Mouse (Mus musculus) C2C12 (cell line): ENCODE data around the gene Prss54. TPM values are rescaled to one million over a fixed set of nuclear protein-coding genes. Genes with fewer than 3 reads are reported as not detected.

Experiments
- H3K27me3 ChIP-seq: one replicate; pipeline ENCODE4 v1.6.1; 2011; ENCODE audit not compliant: control insufficient read depth, insufficient read depth, insufficient read length
- H3K36me3 ChIP-seq: one replicate; pipeline ENCODE4 v1.6.1; 2011; ENCODE audit not compliant: control insufficient read depth, insufficient read depth
- H3K4me3 ChIP-seq: one replicate; pipeline ENCODE4 v1.5.1; 2011; ENCODE audit warnings: mild to moderate bottlenecking, control low read depth; ENCODE audit not compliant: poor library complexity, insufficient read depth, severe bottlenecking
- H3K79me2 ChIP-seq: one replicate; pipeline ENCODE4 v1.6.1; 2011; ENCODE audit not compliant: control insufficient read depth, insufficient read depth
- H3K79me3 ChIP-seq: one replicate; pipeline ENCODE4 v1.6.1; 2011; ENCODE audit warnings: low read depth, control low read depth
- H3ac ChIP-seq: one replicate; pipeline ENCODE3; 2011; ENCODE audit warnings: low read depth; ENCODE audit not compliant: control insufficient read depth, insufficient read length
- CEBPB ChIP-seq: IDR thresholded peaks from one replicate; pipeline ENCODE4 v1.6.1; 2011; ENCODE audit warnings: low read depth, mild to moderate bottlenecking, control low read depth, moderate library complexity
- CTCF ChIP-seq: IDR thresholded peaks from one replicate; pipeline ENCODE4 v1.5.1; 2011; ENCODE audit not compliant: control insufficient read depth, insufficient read depth, insufficient read length
- FOSL1 ChIP-seq: IDR thresholded peaks from one replicate; pipeline ENCODE4 v1.8.0; 2011; ENCODE audit warnings: mild to moderate bottlenecking, low read length; ENCODE audit not compliant: poor library complexity, insufficient read depth, severe bottlenecking
- MAX ChIP-seq: IDR thresholded peaks from one replicate; pipeline ENCODE4 v1.6.1; 2011; ENCODE audit warnings: mild to moderate bottlenecking, control low read depth
- MYOD1 ChIP-seq: IDR thresholded peaks from one replicate; pipeline ENCODE4 v1.6.1; 2011; ENCODE audit warnings: low read depth; ENCODE audit not compliant: control insufficient read depth, insufficient read length
- MYOG ChIP-seq: IDR thresholded peaks from one replicate; pipeline ENCODE4 v1.6.1; 2011; ENCODE audit not compliant: control insufficient read depth, insufficient read length; ENCODE audit errors: extremely low read depth
- USF1 ChIP-seq: IDR thresholded peaks from one replicate; pipeline ENCODE4 v1.6.1; 2011; ENCODE audit warnings: low read depth, mild to moderate bottlenecking, control low read depth, moderate library complexity
- polyA plus RNA-seq: library from polyadenylated mRNA; unstranded; fragments of >200 nt; fragmentation: generic; extraction: Trizol; gene quantifications from one replicate; pipeline ENCODE4 v1.2.1, GENCODE M21; 2012; ENCODE audit warnings: missing spikeins

Prss54 gene
- polyA plus RNA-seq, 1 experiment = not detected

GRCm38 (mm10) chr8:95573146-95573545, 3.0 kb downstream of the Prss54 start:
- Histone ChIP-seq H3K79me3 (no peaks in the 10 kb centered on the region), H3K4me3 (no peak overlapping the region), H3K79me2 (no peaks in the 10 kb centered on the region), H3K36me3 (no peaks in the 10 kb centered on the region), H3ac (no peak overlapping the region), H3K27me3 (peaks cover 30% of the 10 kb centered on the region)
- no peak for TF ChIP-seq MYOG
- TF ChIP-seq USF1 = no peak
- no peak for TF ChIP-seq CEBPB
- no peak for TF ChIP-seq FOSL1
- TF ChIP-seq CTCF = no peak
- no peak for TF ChIP-seq MAX
- TF ChIP-seq MYOD1 = no peak

GRCm38 (mm10) chr8:95566809-95567208, 9.3 kb downstream of the Prss54 start:
- peaks cover 26% of the 10 kb centered on the region for H3K27me3 ChIP-seq
- no peak for TF ChIP-seq USF1
- TF ChIP-seq CEBPB = no peak
- no peak for TF ChIP-seq MYOD1
- TF ChIP-seq MAX = no peak
- TF ChIP-seq MYOG = no peak
- TF ChIP-seq FOSL1 = no peak
- TF ChIP-seq CTCF = no peak
- no peak overlapping the region for H3K4me3 ChIP-seq
- H3K79me3 ChIP-seq = no peaks in the 10 kb centered on the region
- H3K36me3 ChIP-seq = no peaks in the 10 kb centered on the region
- H3K79me2 ChIP-seq = no peaks in the 10 kb centered on the region
- H3ac ChIP-seq = no peak overlapping the region

- Histone ChIP-seq H3K27me3 (peaks cover 32% of the 10 kb centered on the region), H3K36me3 (no peaks in the 10 kb centered on the region), H3ac (no peak overlapping the region), H3K79me2 (no peaks in the 10 kb centered on the region), H3K79me3 (no peaks in the 10 kb centered on the region), H3K4me3 (no peak overlapping the region)
- TF ChIP-seq MYOG (no peak), CEBPB (no peak), MAX (no peak), USF1 (no peak), CTCF (no peak), FOSL1 (no peak), MYOD1 (no peak)
These were observed 9.9 kb downstream of the Prss54 start for GRCm38 (mm10) chr8:95566217-95566616.

DNA sequence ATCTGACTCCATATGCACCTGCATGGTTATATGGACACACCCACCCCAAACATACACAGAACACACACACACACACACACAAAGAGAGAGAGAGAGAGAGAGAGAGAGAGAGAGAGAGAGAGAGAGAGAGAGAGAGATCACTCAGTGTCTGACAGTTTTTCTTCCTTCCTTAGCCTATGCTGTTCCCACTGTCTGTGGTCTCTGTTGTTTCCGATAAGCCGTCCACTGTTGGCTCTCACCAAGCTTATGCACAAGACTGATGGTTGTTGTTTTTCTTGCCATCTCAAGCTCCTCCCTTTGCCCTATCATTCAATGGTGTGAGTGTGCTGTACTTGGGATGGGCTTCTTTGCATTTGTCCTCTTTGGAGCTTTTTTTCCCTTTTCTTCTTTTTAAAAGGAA, 20.2 kb downstream of the Prss54 start:
- H3ac ChIP-seq = no peak overlapping the region

GRCm38 (mm10) chr8:95551577-95551976, 24.6 kb downstream of the Prss54 start:
- no peak overlapping the region for H3ac ChIP-seq
- no peaks in the 10 kb centered on the region for H3K79me2 ChIP-seq
- no peak overlapping the region for H3K4me3 ChIP-seq
- no peaks in the 10 kb centered on the region for H3K36me3 ChIP-seq
- H3K27me3 ChIP-seq = peaks cover 19% of the 10 kb centered on the region
- TF ChIP-seq MYOD1 (no peak), MAX (no peak), MYOG (no peak), CTCF (no peak), USF1 (no peak), FOSL1 (no peak), CEBPB (no peak)
- no peaks in the 10 kb centered on the region for H3K79me3 ChIP-seq

More for the DNA sequence above, 20.2 kb downstream of the Prss54 start:
- no peaks in the 10 kb centered on the region for H3K79me3 ChIP-seq
- TF ChIP-seq MYOD1 (no peak), MAX (no peak), FOSL1 (no peak), CEBPB (no peak)
- H3K4me3 ChIP-seq = no peak overlapping the region
- no peaks in the 10 kb centered on the region for H3K79me2 ChIP-seq
- H3K36me3 ChIP-seq = no peaks in the 10 kb centered on the region
- peaks cover 37% of the 10 kb centered on the region for H3K27me3 ChIP-seq
